Mouse (Mus musculus): ENCODE data around the gene Myo10.

The Myo10 gene

DNA sequence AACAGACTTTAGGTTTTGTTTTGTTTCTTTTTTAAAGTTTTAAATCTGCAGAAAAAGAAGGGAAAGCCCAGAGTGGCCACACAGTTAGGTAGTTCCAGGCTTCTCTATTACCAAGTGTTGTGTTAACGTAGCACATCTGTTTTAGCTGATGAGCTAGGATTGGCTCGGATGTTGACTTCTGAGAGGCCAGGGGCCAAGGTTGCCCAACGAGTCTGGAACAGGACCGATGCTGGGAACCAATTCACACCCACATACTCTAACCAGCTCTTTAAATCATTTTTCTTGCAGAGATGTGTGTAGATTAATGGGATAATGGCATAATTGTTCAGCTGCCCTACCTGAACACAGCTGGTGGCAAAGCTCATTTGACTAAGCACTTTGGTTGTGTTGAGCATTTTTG lies 1.8 kb upstream of the Myo10 start:
- no peak for DNase-seq

DNA sequence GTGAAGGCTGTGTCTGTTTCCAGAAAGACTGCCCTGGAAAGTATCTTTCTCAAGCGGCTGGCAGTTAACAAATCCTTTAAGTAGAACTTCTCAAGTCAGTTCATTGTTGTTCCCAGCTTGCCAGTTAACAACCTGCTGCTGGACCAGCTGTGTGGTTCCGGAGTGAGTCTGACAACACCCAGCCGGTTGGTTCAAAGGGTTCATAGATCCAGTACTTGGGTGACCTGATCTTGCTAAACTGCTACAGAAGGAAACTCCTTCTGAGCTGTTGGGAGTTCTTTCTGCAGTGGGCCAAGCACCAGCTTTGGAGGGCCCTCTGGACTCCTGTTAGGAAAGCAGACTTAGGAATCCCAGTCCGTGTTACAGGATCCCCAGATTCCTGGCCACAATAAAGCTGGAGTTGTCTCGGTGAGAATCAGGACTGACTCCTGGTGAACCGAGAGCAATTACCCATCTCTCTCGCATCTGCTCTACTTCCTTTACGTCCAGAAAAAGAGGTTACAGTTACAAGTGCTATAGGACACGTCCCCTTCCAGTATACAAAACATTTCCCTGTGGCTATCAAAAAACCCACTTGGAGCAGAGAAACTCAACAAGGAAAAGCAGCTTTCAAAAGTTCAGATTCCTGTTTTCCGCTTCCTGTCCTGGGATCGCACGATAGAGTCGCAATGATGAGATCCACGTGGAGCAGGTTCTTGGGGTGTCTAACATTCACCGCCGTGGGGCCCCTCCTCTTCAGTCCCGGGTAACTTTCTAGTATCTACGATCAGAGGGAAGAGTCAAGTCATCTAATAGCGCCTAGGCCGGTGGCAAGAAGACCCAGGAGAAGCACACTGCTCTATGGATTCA lies 750 bp upstream of the Myo10 start:
- no peak for DNase-seq

DNA sequence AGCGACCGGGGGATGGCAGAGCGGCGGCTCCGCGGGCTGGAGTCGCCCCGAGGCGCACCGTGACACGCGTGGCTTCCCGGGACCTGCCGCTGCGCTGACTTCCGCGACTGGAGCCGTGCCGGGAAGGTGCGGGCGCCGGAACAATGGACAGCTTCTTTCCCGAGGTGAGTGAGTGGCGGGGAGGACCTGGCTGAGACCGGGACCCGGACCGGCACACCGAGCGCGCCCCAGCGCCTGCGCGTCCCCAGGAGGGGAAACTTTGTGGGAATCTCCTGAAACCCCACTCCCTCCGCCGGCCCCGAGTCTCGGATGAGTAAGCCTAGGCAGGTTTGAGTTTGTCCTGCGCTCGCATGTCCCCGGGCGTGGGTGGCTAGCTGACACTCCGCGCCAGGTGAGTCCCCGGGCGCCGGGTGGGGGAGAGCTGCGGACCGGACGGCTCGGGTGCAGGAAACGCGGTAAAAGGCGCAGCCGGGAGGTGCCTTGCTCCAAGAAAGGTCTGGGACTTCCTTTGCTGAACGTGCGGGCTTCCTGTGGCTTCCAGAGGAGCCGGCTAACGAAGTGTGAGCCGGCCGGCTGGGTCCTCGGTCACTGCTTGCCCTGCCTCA lies 644 bp downstream of the Myo10 start:
- no peak for DNase-seq

DNA sequence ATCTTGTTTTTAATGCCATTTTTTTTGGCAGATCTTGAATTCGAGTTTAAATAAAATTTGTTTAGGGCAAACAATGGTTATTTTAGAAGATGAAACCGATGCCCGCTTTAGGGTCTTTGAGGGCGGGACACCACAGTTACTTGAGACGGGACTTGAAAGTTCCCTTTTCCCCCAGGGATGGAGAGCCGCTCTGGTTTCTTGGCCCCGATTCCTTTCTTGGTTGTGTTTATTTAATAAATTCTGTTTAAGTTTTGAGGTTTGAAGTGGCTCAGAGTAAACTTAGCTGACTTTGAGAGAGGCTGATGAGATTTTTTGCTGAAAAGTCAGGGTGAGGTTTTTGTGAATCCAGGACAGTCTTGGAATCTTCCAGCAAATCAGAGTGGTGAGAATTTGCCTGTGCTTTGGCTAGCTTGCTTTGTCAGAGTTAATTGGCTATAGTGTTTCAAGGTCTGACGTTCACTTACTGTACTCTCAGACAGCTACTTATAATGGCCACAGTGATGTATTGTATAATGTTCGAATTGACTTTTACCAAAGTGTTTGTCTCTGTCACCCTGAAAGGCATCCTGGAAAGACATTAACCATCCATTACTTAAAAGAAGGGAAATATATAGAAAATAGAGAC lies 1.3 kb downstream of the Myo10 start:
- no peak for DNase-seq

DNA sequence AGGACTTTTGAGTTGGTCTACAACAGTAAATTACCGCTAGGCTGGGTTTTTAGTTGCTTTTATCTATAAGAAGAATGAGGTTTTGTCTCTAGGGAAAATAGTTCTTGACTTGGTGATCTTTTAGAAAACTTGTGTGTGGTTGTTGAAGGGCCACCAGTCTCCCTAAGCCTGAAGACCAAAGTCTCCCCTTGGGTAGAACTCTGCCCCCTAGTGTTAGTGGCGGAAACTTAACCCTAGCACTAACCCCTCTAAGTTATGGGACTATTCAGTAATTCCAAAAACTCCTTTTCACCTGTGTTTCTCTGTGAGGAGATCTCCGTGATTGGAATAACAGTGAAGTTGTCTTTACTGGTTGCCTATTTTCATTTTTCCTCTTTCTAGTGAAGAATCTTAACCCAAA lies 1.9 kb downstream of the Myo10 start:
- DNase-seq: no peak

DNA sequence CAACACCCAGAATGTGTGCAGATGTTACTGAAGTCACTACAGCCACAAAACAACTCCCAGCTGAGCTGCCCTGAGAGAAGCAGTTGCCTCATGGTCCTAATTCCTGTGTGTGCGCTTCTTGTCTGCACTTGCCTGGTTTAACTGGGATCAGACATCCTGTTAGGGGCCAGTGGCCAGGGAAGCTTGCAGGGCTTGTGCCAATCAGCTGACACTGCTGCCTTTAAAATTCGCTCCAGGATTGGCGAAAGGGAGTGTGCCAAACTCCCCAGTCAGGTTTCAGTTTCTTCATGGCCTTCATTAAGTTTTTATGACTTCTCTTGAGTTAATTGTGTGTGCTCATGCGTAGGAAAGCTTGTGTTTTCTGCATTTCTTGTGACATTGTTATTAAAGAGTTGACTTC lies 3.1 kb downstream of the Myo10 start:
- DNase-seq: no peak

DNA sequence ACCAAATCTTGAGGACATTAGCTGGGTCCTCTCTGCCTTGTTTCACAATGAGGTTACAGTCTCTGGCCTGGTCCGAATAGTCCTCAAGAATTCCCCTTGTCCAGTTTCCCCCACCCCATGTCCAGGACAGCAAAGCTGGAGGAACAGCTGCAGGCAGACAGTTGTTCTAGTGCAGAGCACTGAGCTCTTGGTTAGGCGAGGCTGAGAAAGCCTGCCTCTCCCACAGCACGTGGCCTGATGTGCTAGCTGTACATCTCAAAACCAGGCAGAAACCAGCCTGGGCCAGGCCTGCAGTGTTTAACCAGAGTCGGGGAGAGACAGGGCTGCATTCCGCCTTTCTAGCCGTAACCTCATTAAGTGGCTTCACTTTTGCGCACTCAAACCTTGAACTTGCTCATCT lies 4.7 kb downstream of the Myo10 start:
- DNase-seq: no peak

DNA sequence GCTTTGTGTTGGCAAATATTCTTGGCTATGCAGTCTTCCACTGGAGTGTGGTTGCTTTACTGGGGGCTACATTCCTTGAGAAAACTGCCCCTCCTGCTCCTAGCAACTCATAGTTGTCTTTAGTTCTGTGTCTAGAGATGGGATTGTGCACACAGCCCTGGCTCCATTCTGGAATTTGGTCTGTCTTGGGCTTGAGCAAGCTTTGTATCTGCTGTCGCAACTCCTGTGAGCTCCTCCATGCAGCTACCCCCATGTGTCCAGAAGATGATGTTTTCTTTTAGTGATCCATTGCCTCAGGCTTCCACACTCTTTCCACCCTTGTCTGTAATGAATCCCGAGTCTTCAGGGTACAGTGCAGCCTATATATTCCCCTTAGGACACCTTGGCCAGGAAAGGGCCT lies 5.9 kb downstream of the Myo10 start:
- DNase-seq: no peak

DNA sequence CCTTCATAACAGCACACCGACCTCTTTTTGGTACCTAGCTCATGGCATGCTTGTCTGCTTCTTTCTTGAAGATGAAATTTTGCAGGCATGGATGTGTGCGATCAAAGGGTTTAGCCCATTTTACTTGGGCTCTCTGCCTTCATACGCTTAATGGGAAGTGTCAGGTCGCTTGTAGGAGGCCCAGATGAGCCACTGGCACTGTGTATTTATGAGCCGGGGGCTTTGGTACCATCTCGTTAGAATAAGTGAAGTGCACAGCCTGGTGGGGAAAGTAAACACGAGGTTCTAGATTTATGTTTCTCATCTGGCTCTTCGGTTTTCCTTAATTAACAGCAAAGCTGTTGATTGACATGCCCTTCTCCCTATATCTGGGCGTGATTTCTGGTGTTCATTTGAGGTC lies 8.4 kb downstream of the Myo10 start:
- no peak for DNase-seq

DNA sequence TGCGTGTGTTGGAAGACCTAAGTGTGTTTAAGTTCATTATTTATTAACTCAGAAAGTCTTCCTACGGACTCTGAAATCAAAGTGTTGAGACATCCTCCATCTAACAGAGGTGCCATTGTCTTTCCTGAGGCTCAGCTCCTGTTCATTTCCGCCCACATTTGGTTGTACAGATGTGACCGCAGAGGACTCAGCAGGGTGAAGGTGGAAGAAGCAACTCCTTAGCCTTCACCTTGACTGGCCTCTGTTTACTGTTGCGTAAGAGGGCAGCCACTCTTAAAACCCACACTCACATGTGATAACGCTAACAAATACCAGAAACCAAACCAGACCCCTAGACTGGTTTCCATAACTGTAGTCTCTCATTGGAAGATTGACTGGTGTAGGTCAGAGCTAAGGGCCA lies 9.0 kb downstream of the Myo10 start:
- DNase-seq: no peak

DNA sequence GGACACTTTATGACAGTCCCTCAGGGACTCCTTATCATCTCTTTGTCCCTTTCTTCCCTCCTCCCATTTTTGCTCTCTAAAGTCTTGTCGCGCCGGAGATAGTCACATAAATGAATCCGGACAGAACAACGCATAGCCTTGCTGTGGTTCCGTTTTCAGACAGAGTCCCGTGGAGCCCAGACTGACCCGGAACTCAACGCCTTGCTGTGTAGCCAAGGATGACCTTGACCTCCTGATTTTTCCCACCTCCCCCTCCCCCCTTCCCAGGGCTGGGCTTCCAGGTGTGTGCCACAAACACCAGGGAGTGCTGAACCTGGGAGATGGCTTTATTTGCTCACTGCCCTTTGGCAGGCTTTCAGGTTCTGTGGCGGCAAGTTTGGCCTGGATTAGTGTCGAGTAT lies 10.6 kb downstream of the Myo10 start:
- DNase-seq: no peak

DNA sequence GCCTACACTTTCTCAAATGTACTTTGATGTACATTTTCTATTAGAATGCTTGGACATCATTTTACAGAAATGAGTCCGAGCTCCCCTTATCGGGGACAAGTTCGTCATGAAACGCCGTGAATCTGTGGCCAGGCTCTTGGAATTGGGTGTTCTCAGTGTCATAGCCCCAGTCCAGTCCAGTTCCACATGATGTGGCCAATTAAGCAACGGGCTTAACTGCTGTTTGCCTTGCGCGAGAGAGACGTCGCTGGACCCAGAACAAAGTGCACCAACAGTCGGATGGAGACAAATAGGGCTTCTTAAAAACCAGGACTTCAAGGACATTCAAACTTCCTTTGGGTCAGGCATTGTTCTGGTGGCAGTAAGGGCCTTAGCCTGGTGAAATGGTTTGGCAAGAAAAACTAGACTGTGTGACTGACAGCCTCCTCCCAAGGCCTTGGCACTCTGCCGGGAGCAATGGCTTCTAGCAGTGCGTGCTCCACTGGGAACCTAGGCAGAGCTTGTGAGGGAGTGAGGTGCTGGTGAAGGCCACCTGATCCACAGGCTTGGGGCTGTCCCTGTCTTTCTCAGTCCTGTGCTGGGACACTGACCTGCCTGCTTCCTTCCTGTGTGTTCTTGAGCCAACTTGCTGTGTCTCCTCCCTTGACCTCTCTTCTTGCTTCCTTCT lies 11.5 kb downstream of the Myo10 start:
- no peak for DNase-seq

DNA sequence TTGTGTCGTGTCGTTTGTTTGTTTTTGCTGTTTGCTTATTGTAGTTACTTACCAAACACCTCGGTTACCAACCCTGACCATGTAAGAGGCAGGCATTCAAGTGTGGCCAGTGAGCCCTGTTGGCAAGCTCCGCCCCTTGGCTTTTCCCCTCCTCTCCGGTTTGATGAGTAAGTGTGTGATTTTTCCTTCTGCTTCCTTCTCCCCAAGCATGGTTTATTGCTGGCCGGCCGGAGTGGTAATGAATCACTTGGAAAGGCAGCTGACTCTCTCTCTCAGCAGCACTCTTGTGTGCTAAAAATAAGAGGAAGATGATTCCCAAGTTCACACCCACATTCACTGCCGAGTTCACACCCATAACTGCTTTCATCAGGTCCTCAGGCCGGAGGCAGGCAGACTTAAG lies 15.4 kb downstream of the Myo10 start:
- no peak for DNase-seq

DNA sequence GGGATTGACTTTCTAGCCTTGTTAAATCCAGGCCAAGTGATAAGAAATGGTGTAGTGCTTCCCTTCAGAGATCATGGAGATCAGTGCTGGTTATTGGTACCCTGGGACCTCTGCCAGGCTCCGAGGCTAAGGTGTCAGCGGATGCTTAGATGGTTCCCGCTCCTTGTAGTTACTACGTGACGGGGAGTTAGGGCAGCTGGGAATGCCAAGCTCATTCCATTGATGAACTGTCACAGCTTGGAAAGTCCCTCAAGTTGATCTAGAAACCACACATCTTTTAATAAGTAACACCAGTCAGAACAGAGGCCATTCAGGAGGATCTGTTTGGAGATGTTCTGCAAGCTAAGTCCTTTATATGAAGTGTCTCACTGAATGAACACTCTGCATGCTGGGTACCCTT lies 16.9 kb downstream of the Myo10 start:
- no peak for DNase-seq

DNA sequence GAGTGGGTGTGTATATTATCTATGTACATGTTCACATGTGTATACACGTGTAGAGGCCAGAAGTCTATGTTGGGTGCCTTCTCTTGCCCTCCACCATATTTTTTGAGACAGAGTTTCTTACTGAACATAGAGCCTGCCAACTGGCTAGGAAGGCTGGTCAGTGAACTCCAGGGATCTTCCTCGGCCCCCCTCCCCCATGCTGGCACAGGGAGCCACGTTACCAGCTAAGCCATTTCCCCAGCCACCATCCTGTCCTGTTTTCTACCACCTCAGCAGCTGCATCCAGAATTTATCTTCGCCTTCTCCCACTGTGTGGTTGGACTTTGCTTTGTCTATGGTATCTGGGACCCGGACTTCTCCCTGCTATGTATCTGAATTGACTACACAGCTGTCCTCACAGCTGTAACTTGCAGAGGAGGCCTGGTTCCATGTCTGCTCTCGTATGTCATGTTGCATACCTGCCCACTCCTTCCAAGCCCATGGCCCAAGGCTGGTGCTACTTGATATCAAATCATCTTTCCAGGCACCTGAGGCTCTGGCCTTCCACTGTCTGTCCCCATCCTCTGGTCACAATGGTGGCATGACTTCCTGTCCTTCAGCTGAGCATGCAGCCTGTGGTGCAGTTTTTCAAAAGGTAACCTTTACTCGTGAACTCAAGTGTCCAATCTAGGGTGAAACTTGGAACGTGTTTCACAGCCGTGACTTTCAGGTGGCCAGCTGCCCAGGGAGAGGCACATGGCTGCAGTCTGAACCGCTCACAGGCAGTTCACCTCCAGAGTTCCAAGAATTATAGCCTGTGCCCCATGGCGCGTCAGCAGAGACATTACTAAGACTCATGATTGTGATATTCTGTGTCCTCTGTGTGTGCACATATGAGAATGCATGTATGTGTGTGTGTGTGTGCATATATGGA lies 18.8 kb downstream of the Myo10 start:
- no peak for DNase-seq

DNA sequence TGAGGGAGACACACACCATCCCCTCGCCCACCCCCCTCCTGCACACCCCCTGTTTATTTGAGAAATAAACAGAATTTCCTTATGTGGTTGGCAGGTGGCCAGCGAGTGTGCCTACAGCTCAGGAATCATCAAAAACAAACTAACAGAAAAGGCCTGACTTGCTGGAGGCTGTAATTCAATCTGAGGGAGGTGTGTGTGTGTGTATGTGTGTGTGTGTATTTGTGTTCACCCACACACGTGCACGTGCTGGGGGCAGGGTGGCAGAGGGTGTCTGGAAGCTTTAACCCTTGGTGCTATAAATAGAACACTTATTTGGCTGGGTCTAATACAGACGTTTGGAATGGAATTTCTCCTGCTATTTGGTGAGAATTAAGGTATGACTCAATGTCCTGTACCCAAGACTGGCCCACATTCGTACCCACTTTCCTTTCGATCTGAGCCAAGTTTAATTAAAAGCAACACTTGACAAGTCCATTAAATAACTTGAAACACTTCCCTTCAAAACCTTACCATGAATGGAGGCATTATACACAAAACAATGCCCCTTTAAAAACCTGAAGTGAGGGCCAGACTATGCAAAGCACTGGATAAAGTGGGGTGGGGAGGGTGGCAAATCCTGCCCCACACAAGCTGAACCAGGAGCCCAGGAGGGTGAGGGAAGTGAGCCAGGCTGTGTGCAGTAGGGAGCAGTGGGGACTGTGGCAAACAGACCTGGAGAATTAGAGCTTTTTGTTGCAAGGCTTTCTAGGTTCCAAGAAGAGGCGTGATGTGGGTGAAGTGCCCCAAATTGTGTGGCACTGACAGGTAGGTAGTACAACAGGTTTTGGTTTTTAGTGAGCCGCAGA lies 20.1 kb downstream of the Myo10 start:
- DNase-seq: no peak

DNA sequence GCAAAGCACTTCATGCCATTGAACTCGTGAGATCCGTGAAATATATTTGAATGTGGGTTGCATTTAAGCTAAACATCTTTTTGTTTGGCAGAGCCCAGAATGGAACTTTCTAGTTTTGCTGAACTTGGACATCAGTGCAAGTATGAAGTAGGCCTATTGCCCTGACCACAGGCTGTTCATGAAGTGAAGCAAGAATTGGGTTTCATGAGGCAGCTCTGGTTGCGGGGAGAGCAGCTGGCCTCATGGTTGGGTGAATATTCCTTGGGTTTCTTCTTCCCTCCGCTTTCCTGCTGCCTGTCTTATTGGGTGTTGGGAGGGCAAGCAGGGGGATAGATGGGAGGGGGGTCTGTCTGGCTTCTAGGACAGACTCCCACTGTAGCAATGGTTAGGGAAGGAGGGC lies 23.5 kb downstream of the Myo10 start:
- DNase-seq: no peak

DNA sequence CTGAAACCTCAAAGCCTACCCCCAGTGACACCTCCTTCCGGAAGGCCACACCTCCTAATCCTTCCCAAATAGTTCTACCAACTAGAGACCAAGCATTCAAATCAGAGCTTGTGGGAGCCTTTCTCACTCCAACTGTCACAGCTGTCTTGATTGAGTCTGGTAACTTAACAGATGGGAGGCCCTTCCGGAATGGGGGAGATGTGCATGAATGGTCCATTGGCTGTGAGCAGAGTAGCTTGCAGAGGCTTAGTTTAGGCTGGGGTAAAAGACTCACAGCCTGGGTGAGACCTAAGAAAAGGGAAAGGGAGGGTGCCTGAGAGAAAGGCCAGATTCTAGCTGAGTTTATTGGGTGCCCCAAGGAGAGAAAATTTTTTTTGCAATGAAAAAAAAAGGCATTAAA lies 26.0 kb downstream of the Myo10 start:
- no peak for DNase-seq

DNA sequence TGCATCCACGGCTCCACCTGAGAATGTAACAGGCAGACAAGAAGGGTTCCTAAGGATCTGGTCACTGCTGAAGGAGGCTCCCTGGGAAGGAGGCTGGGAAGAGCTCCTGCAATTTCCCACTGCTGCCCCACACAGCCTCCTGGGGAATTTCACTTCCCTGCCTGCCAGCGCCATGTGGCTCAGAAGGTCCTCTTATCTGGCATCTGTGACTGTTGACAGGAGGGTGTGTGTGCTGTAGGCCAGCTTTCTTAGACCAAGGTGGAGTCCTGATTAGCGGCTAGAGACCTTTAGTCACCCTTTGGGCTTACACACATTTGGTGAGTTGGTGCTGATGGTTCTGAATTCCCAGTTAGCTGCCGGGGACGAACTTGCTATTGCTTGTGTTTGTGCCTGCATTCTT lies 28.0 kb downstream of the Myo10 start:
- DNase-seq: no peak

DNA sequence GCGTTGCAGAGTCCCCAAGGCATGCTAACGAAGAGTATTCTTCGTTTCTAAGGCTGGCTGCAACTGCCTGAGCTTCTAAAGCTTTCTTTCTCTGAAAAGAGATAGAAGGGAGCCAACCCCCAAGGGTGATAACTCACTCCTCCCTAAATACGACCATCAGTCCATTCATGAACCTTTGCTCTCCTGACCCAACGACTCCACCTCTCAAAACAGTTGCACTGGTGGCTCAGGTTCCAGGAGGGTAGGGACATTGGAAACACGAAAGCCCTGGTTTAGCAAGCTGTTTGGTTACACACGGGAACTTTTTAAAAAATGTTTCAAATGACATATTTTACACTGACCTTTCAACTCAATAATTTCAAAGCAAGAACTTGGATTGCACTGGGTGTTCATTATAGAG lies 29.5 kb downstream of the Myo10 start:
- no peak for DNase-seq

DNA sequence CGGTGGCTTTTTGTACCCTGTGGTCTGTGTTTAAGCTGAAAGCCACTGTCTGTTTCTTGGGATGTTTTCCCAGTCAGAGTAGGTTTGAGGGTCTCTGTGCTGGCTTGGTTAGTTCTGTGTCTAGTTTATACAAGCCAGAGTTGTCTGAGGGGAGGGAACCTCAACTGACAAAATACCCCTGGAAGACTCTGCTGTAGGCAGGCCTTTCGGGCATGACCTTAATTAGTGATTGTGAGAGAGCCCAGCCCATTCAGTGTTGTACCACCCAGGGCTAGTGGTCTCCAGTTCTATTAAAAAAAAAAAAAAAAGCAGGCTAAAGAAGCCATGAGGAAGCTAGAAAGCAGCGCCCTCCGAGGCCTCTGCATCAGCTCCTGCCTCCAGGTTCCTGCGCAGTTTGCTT lies 30.0 kb downstream of the Myo10 start:
- no peak for DNase-seq

DNA sequence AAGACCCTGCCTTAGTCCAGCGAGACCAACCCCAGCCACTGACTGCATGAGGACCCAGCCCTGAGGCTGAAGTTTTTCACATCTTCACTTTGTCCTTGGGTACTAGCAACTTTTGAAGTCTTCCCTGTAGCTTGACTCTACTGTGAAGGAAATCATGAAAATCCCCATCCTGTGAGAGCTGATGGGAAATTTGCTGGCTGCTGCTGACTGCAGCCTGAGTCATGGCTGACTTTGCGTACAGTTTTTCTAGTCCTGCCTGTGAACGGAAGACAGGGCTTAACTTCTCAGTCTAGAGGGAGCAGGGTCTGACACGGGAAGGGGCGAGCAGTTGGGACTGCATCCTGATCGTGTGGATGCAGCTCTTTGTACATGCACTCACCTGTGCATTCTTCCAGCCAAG lies 30.6 kb downstream of the Myo10 start:
- DNase-seq: no peak
